Mouse (Mus musculus): Measurements from ENCODE around the gene Tlk1. TPM values are rescaled to one million over a fixed set of nuclear protein-coding genes. Genes with fewer than 3 reads are reported as not detected.
A peak's percentile ranks its signal among the peaks of the same experiment; 100 is the strongest.

The Tlk1 gene
- polyA plus RNA-seq, 1 experiment from 2014 or later: 16.5 TPM

DNA sequence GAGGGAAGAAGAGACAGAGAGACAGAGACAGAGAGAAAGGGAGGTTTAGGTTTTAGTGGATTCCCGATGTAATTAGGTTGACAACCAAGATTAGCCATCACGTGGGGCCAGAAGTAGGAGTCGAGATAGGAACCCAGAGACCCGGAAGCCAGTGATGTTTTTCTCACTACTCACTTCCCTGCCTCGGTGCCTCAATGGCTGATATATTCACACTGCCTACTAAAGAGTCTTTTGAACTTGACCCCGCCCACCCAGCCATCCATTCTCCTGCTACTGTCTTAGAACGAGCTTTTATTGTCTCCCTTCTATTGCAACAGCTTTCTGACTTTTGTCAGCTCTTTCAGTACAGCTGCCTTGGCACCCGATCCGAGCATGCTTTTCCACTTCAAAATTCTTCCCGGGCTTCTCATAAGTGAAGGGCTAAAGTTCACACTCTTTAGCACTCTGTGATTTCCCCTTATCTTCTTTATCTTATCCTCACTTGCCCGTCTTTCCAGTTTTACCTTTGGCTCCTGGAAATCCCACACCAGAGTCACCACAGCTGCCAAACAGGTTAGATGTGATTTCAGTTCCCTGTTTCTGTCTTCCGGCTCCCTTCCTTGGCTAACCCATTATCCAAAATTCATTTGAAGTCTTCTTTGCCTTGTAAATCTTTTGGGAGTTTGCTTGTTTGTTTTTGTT is 13.1 kb upstream of the Tlk1 start:
- 23% methylated on average over 12 of the region's 12 CpGs for WGBS (ENCODE audit: insufficient replicate concordance)
- Histone ChIP-seq H3K4me3 (ENCODE audit: low read depth, low read length) (peak overlapping the region; percentile 12), H3K4me1 (ENCODE audit: control insufficient read depth, low read depth, low read length) (peaks cover 11% of the 10 kb centered on the region), H3K27ac (ENCODE audit: low read length) (no peak overlapping the region), H3K36me3 (ENCODE audit: control insufficient read depth, insufficient read depth) (no peaks in the 10 kb centered on the region), H3K4me2 (ENCODE audit: low read depth, low read length) (peak overlapping the region; percentile 44), H3K27me3 (ENCODE audit: control insufficient read depth, insufficient read depth, low read depth, low read length) (no peaks in the 10 kb centered on the region), H3K9me3 (replicated peaks; ENCODE audit: control insufficient read depth, low read length) (no peaks in the 10 kb centered on the region), H3K9ac (ENCODE audit: low read depth, low read length) (peak overlapping the region; percentile 23; the same call in 1 of the 2 replicates)
- ATAC-seq (ENCODE audit: low read depth): peak; percentile 59

- 42% methylated on average over 4 of the region's 4 CpGs for WGBS (ENCODE audit: insufficient replicate concordance)
- no peak overlapping the region for H3K9ac ChIP-seq (ENCODE audit: low read depth, low read length)
- no peaks in the 10 kb centered on the region for H3K9me3 ChIP-seq (replicated peaks; ENCODE audit: control insufficient read depth, low read length)
- no peaks in the 10 kb centered on the region for H3K36me3 ChIP-seq (ENCODE audit: control insufficient read depth, insufficient read depth)
- ATAC-seq (ENCODE audit: low read depth): no peak
- peaks cover 20% of the 10 kb centered on the region for H3K4me1 ChIP-seq (ENCODE audit: control insufficient read depth, low read depth, low read length)
- H3K4me2 ChIP-seq (ENCODE audit: low read depth, low read length): no peak overlapping the region
- H3K4me3 ChIP-seq (ENCODE audit: low read depth, low read length): no peak overlapping the region
- no peak overlapping the region for H3K27ac ChIP-seq (ENCODE audit: low read length)
- no peaks in the 10 kb centered on the region for H3K27me3 ChIP-seq (ENCODE audit: control insufficient read depth, insufficient read depth, low read depth, low read length)
Observed at GRCm38 (mm10) chr2:70836306-70836651, 10.8 kb upstream of the Tlk1 start.

DNA sequence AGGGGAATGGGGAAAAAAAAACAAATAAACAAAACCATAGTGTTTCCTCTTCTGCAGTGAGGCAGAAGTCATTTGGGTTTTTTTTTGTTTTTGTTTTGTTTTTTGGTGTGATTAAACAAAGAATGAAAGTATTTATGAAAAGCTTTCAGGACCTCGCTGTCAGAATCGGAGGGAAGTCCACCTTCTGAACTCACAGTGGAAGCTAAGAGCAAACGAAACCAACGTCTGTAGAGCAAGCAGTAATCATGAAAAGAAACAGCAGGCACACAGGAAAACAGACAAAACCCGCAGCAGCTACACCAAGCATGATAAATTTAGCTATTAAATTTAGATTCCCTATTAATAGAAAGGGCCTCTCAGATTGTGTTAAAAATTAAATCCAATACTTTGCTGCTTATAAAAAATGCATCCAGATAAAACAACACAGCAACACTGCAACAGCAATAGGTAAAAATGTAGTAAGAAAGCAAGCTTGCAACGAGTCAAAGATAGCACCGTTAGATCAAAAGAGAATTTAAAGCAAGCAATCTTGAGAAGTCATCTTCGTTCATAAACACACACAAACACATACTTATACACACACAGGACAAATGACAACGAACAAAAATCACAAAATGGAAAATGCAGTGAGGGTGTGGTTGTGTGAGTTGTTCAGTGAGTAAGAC is 10.2 kb upstream of the Tlk1 start:
- 39% methylated on average over 9 of the region's 9 CpGs for WGBS (ENCODE audit: insufficient replicate concordance)
- Histone ChIP-seq H3K4me1 (ENCODE audit: control insufficient read depth, low read depth, low read length) (peaks cover 25% of the 10 kb centered on the region), H3K4me3 (ENCODE audit: low read depth, low read length) (no peak overlapping the region), H3K4me2 (ENCODE audit: low read depth, low read length) (no peak overlapping the region), H3K9ac (ENCODE audit: low read depth, low read length) (no peak overlapping the region), H3K27ac (ENCODE audit: low read length) (no peak overlapping the region), H3K27me3 (ENCODE audit: control insufficient read depth, insufficient read depth, low read depth, low read length) (no peaks in the 10 kb centered on the region), H3K36me3 (ENCODE audit: control insufficient read depth, insufficient read depth) (no peaks in the 10 kb centered on the region), H3K9me3 (replicated peaks; ENCODE audit: control insufficient read depth, low read length) (no peaks in the 10 kb centered on the region)
- no peak for ATAC-seq (ENCODE audit: low read depth)

GRCm38 (mm10) chr2:70835209-70835608 is 9.7 kb upstream of the Tlk1 start:
- no peak overlapping the region for H3K4me3 ChIP-seq (ENCODE audit: low read depth, low read length)
- peaks cover 30% of the 10 kb centered on the region for H3K4me1 ChIP-seq (ENCODE audit: control insufficient read depth, low read depth, low read length)
- H3K27ac ChIP-seq (ENCODE audit: low read length): no peak overlapping the region
- no peak overlapping the region for H3K9ac ChIP-seq (ENCODE audit: low read depth, low read length)
- H3K4me2 ChIP-seq (ENCODE audit: low read depth, low read length): no peak overlapping the region
- WGBS (ENCODE audit: insufficient replicate concordance): 44% methylated on average over 2 of the region's 2 CpGs
- no peaks in the 10 kb centered on the region for H3K27me3 ChIP-seq (ENCODE audit: control insufficient read depth, insufficient read depth, low read depth, low read length)
- no peaks in the 10 kb centered on the region for H3K9me3 ChIP-seq (replicated peaks; ENCODE audit: control insufficient read depth, low read length)
- no peak for ATAC-seq (ENCODE audit: low read depth)
- no peaks in the 10 kb centered on the region for H3K36me3 ChIP-seq (ENCODE audit: control insufficient read depth, insufficient read depth)

DNA sequence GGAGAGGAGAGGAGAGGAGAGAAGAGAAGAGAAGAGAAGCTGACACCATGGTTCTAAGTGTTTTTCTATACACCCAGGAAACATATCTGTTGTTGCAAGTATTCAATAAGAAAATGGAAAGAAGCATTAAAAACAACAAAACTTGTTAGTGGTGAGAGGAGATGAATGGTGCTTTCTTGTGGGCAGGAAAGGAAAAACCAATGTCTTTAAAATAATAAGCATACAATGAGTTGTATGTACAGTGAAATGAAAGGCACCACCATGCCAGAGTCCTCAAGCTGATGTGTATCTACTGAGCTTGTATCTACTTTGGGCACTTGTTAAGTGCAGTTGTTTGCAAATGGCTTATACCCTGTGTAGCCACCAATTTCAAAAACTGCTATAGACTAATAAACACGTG is 7.7 kb upstream of the Tlk1 start:
- H3K27ac ChIP-seq (ENCODE audit: low read length): no peak overlapping the region
- no peaks in the 10 kb centered on the region for H3K9me3 ChIP-seq (replicated peaks; ENCODE audit: control insufficient read depth, low read length)
- H3K9ac ChIP-seq (ENCODE audit: low read depth, low read length): no peak overlapping the region
- no peak overlapping the region for H3K4me3 ChIP-seq (ENCODE audit: low read depth, low read length)
- no peak overlapping the region for H3K4me2 ChIP-seq (ENCODE audit: low read depth, low read length)
- no peaks in the 10 kb centered on the region for H3K27me3 ChIP-seq (ENCODE audit: control insufficient read depth, insufficient read depth, low read depth, low read length)
- no peaks in the 10 kb centered on the region for H3K36me3 ChIP-seq (ENCODE audit: control insufficient read depth, insufficient read depth)
- ATAC-seq (ENCODE audit: low read depth): no peak
- H3K4me1 ChIP-seq (ENCODE audit: control insufficient read depth, low read depth, low read length): peaks cover 43% of the 10 kb centered on the region
- 38% methylated on average over 1 of the region's 1 CpGs for WGBS (ENCODE audit: insufficient replicate concordance)

- Histone ChIP-seq H3K27ac (ENCODE audit: low read length) (peak overlapping the region; percentile 61), H3K4me2 (ENCODE audit: low read depth, low read length) (no peak overlapping the region), H3K4me1 (ENCODE audit: control insufficient read depth, low read depth, low read length) (peaks cover 53% of the 10 kb centered on the region), H3K36me3 (ENCODE audit: control insufficient read depth, insufficient read depth) (no peaks in the 10 kb centered on the region), H3K4me3 (ENCODE audit: low read depth, low read length) (no peak overlapping the region), H3K9ac (ENCODE audit: low read depth, low read length) (no peak overlapping the region), H3K27me3 (ENCODE audit: control insufficient read depth, insufficient read depth, low read depth, low read length) (no peaks in the 10 kb centered on the region), H3K9me3 (replicated peaks; ENCODE audit: control insufficient read depth, low read length) (no peaks in the 10 kb centered on the region)
- WGBS (ENCODE audit: insufficient replicate concordance): 64% methylated on average over 10 of the region's 10 CpGs
- no peak; the same call in 1 of the 2 replicates for ATAC-seq (ENCODE audit: low read depth)
Observed at GRCm38 (mm10) chr2:70831709-70832350, 6.3 kb upstream of the Tlk1 start.

GRCm38 (mm10) chr2:70830683-70831082 is 5.2 kb upstream of the Tlk1 start:
- WGBS (ENCODE audit: insufficient replicate concordance): 16% methylated on average over 2 of the region's 2 CpGs
- H3K9ac ChIP-seq (ENCODE audit: low read depth, low read length): no peak overlapping the region
- H3K4me3 ChIP-seq (ENCODE audit: low read depth, low read length): no peak overlapping the region
- H3K9me3 ChIP-seq (replicated peaks; ENCODE audit: control insufficient read depth, low read length): no peaks in the 10 kb centered on the region
- H3K4me2 ChIP-seq (ENCODE audit: low read depth, low read length): peak overlapping the region; percentile 47; the same call in 1 of the 2 replicates
- H3K4me1 ChIP-seq (ENCODE audit: control insufficient read depth, low read depth, low read length): peaks cover 49% of the 10 kb centered on the region
- H3K27me3 ChIP-seq (ENCODE audit: control insufficient read depth, insufficient read depth, low read depth, low read length): no peaks in the 10 kb centered on the region
- H3K36me3 ChIP-seq (ENCODE audit: control insufficient read depth, insufficient read depth): no peaks in the 10 kb centered on the region
- H3K27ac ChIP-seq (ENCODE audit: low read length): peak overlapping the region; percentile 61
- peak; percentile 52 for ATAC-seq (ENCODE audit: low read depth)

- H3K36me3 ChIP-seq (ENCODE audit: control insufficient read depth, insufficient read depth): no peaks in the 10 kb centered on the region
- no peaks in the 10 kb centered on the region for H3K9me3 ChIP-seq (replicated peaks; ENCODE audit: control insufficient read depth, low read length)
- H3K4me3 ChIP-seq (ENCODE audit: low read depth, low read length): no peak overlapping the region
- H3K27me3 ChIP-seq (ENCODE audit: control insufficient read depth, insufficient read depth, low read depth, low read length): no peaks in the 10 kb centered on the region
- H3K9ac ChIP-seq (ENCODE audit: low read depth, low read length): peak overlapping the region; percentile 50
- no peak for ATAC-seq (ENCODE audit: low read depth)
- H3K4me1 ChIP-seq (ENCODE audit: control insufficient read depth, low read depth, low read length): peaks cover 49% of the 10 kb centered on the region
- H3K4me2 ChIP-seq (ENCODE audit: low read depth, low read length): peak overlapping the region; percentile 47
- 27% methylated on average over 5 of the region's 5 CpGs for WGBS (ENCODE audit: insufficient replicate concordance)
- H3K27ac ChIP-seq (ENCODE audit: low read length): peak overlapping the region; percentile 61
Observed at GRCm38 (mm10) chr2:70829946-70830610, 4.5 kb upstream of the Tlk1 start.
